ENCODE assay signal across 10 mouse cellular contexts in genomic region chr4:13265755-13266154, GRCm38 (mm10).
DNase-seq lines count a peak whose midpoint lies in the region; ATAC-seq and TF ChIP-seq lines count a peak whose summit lies in the region.
"Had no signal": no experiment of that assay in that cellular context is flagged by ENCODE, and none has a peak within 500 bp of the region (broad histone marks: within the 10 kb centered on the region; RNA-seq: fewer than 3 reads in every experiment).

No protein-coding gene starts in this region.

- no peak overlapping the region for H3K9ac ChIP-seq in intestine, embryonic 14.5 days (ENCODE audit: low read length)
- H3K9ac ChIP-seq in intestine, postnatal 0 days (ENCODE audit: low read depth, low read length) = no peak overlapping the region
- no peak overlapping the region for H3K9ac ChIP-seq in hindbrain, embryonic 13.5 days
- H3K9ac ChIP-seq: forebrain, embryonic 15.5 days; liver, embryonic 13.5 days had no signal

- peak; percentile 54 for DNase-seq in intestine, embryonic 14.5 days (ENCODE audit: low spot score)
- DNase-seq in heart, adult 11 months = peak; percentile 96
- peak; percentile 44 for DNase-seq in heart, postnatal 25 days (ENCODE audit: low spot score)
- peak; percentile 70 for DNase-seq in lung, postnatal 36 days
- no peak for DNase-seq in right cerebral cortex, postnatal 10 days (ENCODE audit: low spot score in 2 of 2)
- DNase-seq in left cerebral cortex, adult 8-10 months (ENCODE audit: low spot score in 2 of 2) = no peak
- DNase-seq: liver, embryonic 13.5 days had no signal

- peaks cover 21% of the 10 kb centered on the region for H3K4me1 ChIP-seq in intestine, embryonic 14.5 days (replicated peaks; ENCODE audit: control insufficient read depth, insufficient read depth, low read length)
- H3K4me1 ChIP-seq in intestine, postnatal 0 days (replicated peaks; ENCODE audit: control insufficient read depth, insufficient read depth, low read length) = no peaks in the 10 kb centered on the region
- H3K4me1 ChIP-seq in hindbrain, embryonic 13.5 days (replicated peaks) = peaks cover 12% of the 10 kb centered on the region
- H3K4me1 ChIP-seq: liver, embryonic 13.5 days had no signal

- no peaks in the 10 kb centered on the region for H3K9me3 ChIP-seq in intestine, embryonic 14.5 days (ENCODE audit: control insufficient read depth, low read length)
- H3K9me3 ChIP-seq in intestine, postnatal 0 days (ENCODE audit: control insufficient read depth) = no peaks in the 10 kb centered on the region
- no peaks in the 10 kb centered on the region for H3K9me3 ChIP-seq in hindbrain, embryonic 13.5 days
- H3K9me3 ChIP-seq: forebrain, embryonic 15.5 days; liver, embryonic 13.5 days had no signal

- peak overlapping the region; percentile 33; the same call in 1 of the 2 replicates for H3K27ac ChIP-seq in intestine, embryonic 14.5 days (ENCODE audit: low read depth)
- no peak overlapping the region for H3K27ac ChIP-seq in intestine, postnatal 0 days (ENCODE audit: low read depth, low read length)
- H3K27ac ChIP-seq in hindbrain, embryonic 13.5 days = no peak overlapping the region
- H3K27ac ChIP-seq: forebrain, embryonic 15.5 days; liver, embryonic 13.5 days had no signal

- H3K4me2 ChIP-seq in intestine, embryonic 14.5 days (ENCODE audit: low read length) = no peak overlapping the region
- H3K4me2 ChIP-seq in intestine, postnatal 0 days (replicated peaks; ENCODE audit: low read depth) = no peak overlapping the region
- H3K4me2 ChIP-seq in hindbrain, embryonic 13.5 days = no peak overlapping the region
- H3K4me2 ChIP-seq: forebrain, embryonic 15.5 days; liver, embryonic 13.5 days had no signal

- H3K4me3 ChIP-seq in intestine, embryonic 14.5 days (ENCODE audit: low read depth, low read length) = no peak overlapping the region
- no peak overlapping the region for H3K4me3 ChIP-seq in intestine, postnatal 0 days (ENCODE audit: low read depth, low read length)
- no peak overlapping the region for H3K4me3 ChIP-seq in hindbrain, embryonic 13.5 days
- H3K4me3 ChIP-seq: forebrain, embryonic 15.5 days; liver, embryonic 13.5 days had no signal

- TF ChIP-seq CTCF in intestine, postnatal 0 days (IDR thresholded peaks at IDR 0.05; ENCODE audit: low read depth) = no peak

- no peaks in the 10 kb centered on the region for H3K27me3 ChIP-seq in intestine, embryonic 14.5 days (replicated peaks; ENCODE audit: control insufficient read depth, insufficient read depth, low read length)
- H3K27me3 ChIP-seq in intestine, postnatal 0 days (replicated peaks; ENCODE audit: control insufficient read depth, insufficient read depth, low read length) = no peaks in the 10 kb centered on the region
- H3K27me3 ChIP-seq in hindbrain, embryonic 13.5 days = no peaks in the 10 kb centered on the region
- H3K27me3 ChIP-seq: forebrain, embryonic 15.5 days; liver, embryonic 13.5 days had no signal

- H3K36me3 ChIP-seq in intestine, embryonic 14.5 days (ENCODE audit: control insufficient read depth, insufficient read depth, low read length) = no peaks in the 10 kb centered on the region
- no peaks in the 10 kb centered on the region for H3K36me3 ChIP-seq in intestine, postnatal 0 days (ENCODE audit: control insufficient read depth, insufficient read depth)
- H3K36me3 ChIP-seq in hindbrain, embryonic 13.5 days = no peaks in the 10 kb centered on the region
- H3K36me3 ChIP-seq: forebrain, embryonic 15.5 days; liver, embryonic 13.5 days had no signal

- 15% methylated on average over 4 of the region's 4 CpGs for WGBS in intestine, embryonic 14.5 days
- 42% methylated on average over 4 of the region's 4 CpGs for WGBS in intestine, postnatal 0 days
- WGBS in hindbrain, embryonic 13.5 days = 43% methylated on average over 4 of the region's 4 CpGs

- intact Hi-C loops in heart, postnatal 25 days (cut with DNase I) = no loop called here

- peak; percentile 17; the same call in 1 of the 2 replicates for ATAC-seq in intestine, embryonic 14.5 days (replicated peaks; ENCODE audit: low FRiP score, low TSS enrichment, low read depth)
- ATAC-seq in intestine, postnatal 0 days = no peak
- ATAC-seq in hindbrain, embryonic 13.5 days (ENCODE audit: low FRiP score) = no peak
- ATAC-seq: forebrain, embryonic 15.5 days had no signal

Comparison
In these comparisons a context has a peak if more than half of its experiments do, and no peak if none do; other contexts are left out.
1. DNase-seq: peak in intestine, embryonic 14.5 days (single experiment), heart, adult 11 months (single experiment), heart, postnatal 25 days (single experiment) and lung, postnatal 36 days (single experiment); none in right cerebral cortex, postnatal 10 days (0 of 2) and left cerebral cortex, adult 8-10 months (0 of 2).